Mouse (Mus musculus) cerebellum, postnatal 4 days (tissue): ENCODE data around the gene Zbtb46.

Experiments
- DNase-seq, 2 experiments: peaks; one replicate each; pipeline ENCODE4 v3.0.0; 2022; ENCODE audit warnings: low spot score in 2 of 2, mixed read lengths in 1 of 2

Gene Zbtb46

GRCm38 (mm10) chr2:181465423-181465822 is 6.2 kb upstream of the Zbtb46 start:
- no peak for DNase-seq

GRCm38 (mm10) chr2:181463008-181463738 is 3.9 kb upstream of the Zbtb46 start:
- DNase-seq = peak; percentile 52 to 86

- no peak for DNase-seq
These were observed 3.4 kb upstream of the Zbtb46 start for GRCm38 (mm10) chr2:181462604-181463003.

- DNase-seq = no peak
These were observed 2.4 kb upstream of the Zbtb46 start for GRCm38 (mm10) chr2:181461536-181462100.

- DNase-seq = peak in 1 of 2 experiments; percentile 56
These were observed 721 bp upstream of the Zbtb46 start for GRCm38 (mm10) chr2:181459673-181460621.

GRCm38 (mm10) chr2:181458411-181459152 is 644 bp downstream of the Zbtb46 start:
- peak in 1 of 2 experiments; percentile 31 for DNase-seq

- no peak for DNase-seq
These were observed 1.4 kb downstream of the Zbtb46 start for GRCm38 (mm10) chr2:181457831-181458230.

GRCm38 (mm10) chr2:181455899-181456298 is 3.3 kb downstream of the Zbtb46 start:
- no peak for DNase-seq

- no peak for DNase-seq
These were observed 6.0 kb downstream of the Zbtb46 start for GRCm38 (mm10) chr2:181453274-181453673.

- DNase-seq = no peak
These were observed 7.0 kb downstream of the Zbtb46 start for GRCm38 (mm10) chr2:181452181-181452580.

- DNase-seq = no peak
These were observed 16.2 kb downstream of the Zbtb46 start for GRCm38 (mm10) chr2:181443016-181443415.

GRCm38 (mm10) chr2:181438176-181438575 is 21.1 kb downstream of the Zbtb46 start:
- DNase-seq = no peak

- no peak for DNase-seq
These were observed 23.0 kb downstream of the Zbtb46 start for GRCm38 (mm10) chr2:181436246-181436645.

- DNase-seq = no peak
These were observed 35.4 kb downstream of the Zbtb46 start for GRCm38 (mm10) chr2:181423834-181424233.

GRCm38 (mm10) chr2:181420903-181421638 is 38.2 kb downstream of the Zbtb46 start:
- DNase-seq = no peak

GRCm38 (mm10) chr2:181420426-181420825 is 38.8 kb downstream of the Zbtb46 start:
- DNase-seq = no peak

- no peak for DNase-seq
These were observed 39.9 kb downstream of the Zbtb46 start for GRCm38 (mm10) chr2:181419359-181419758.

- peak in 1 of 2 experiments; percentile 41 for DNase-seq
These were observed 43.3 kb downstream of the Zbtb46 start for GRCm38 (mm10) chr2:181415945-181416344.

GRCm38 (mm10) chr2:181413141-181413540 is 46.1 kb downstream of the Zbtb46 start:
- no peak for DNase-seq

GRCm38 (mm10) chr2:181410760-181411473 is 48.3 kb downstream of the Zbtb46 start:
- DNase-seq = peak in 1 of 2 experiments; percentile 47
